ENCODE assay signal across 11 mouse cellular contexts in genomic region chr6:19164181-19164580, GRCm38 (mm10).
A peak's percentile ranks its signal among the peaks of the same experiment; 100 is the strongest.
DNase-seq lines count a peak whose midpoint lies in the region.
"Had no signal": no experiment of that assay in that cellular context is flagged by ENCODE, and none has a peak within 500 bp of the region (broad histone marks: within the 10 kb centered on the region; RNA-seq: fewer than 3 reads in every experiment).

No protein-coding gene starts in this region.

- peak; percentile 85 for DNase-seq in brain, adult 2 months (ENCODE audit: low read depth, low spot score)
- peak; percentile 66 to 75 for DNase-seq in cerebellum, adult 18-20 months
- DNase-seq in cerebellum, postnatal 14 days = peak; percentile 6 to 21
- DNase-seq in layer of hippocampus, postnatal 10 days (ENCODE audit: low spot score in 2 of 2) = peak; percentile 12 to 29
- no peak for DNase-seq in frontal cortex, adult 2 months (ENCODE audit: extremely low spot score in 1 of 2, low spot score in 1 of 2)
- DNase-seq in adrenal gland, adult 18-20 months (ENCODE audit: low spot score in 2 of 2) = no peak
- DNase-seq in thymus, adult 18-20 months = no peak
- DNase-seq: adrenal gland, postnatal 25 days; forebrain, postnatal 0 days; kidney, adult 9 months; kidney, postnatal 14 days had no signal

Comparison
In these comparisons a context has a peak if more than half of its experiments do, and no peak if none do; other contexts are left out.
1. DNase-seq: peak in brain, adult 2 months (single experiment), cerebellum, adult 18-20 months (2 of 2), cerebellum, postnatal 14 days (2 of 2) and layer of hippocampus, postnatal 10 days (2 of 2); none in frontal cortex, adult 2 months (0 of 2), adrenal gland, adult 18-20 months (0 of 2) and thymus, adult 18-20 months (0 of 2).